Mouse (Mus musculus) cerebellum, postnatal 36 days (tissue): Measurements from ENCODE around the gene Meis3.

Source experiments
- DNase-seq, 2 experiments: peaks; one replicate each; pipeline ENCODE4 v3.0.0; 2021 to 2022; ENCODE audit warnings: mixed read lengths in 2 of 2

Gene Meis3

GRCm38 (mm10) chr7:16213986-16214385 is 39.1 kb downstream of the Meis3 start:
- no peak for DNase-seq

- peak; percentile 97 for DNase-seq
Measured at GRCm38 (mm10) chr7:16221582-16222272, 46.8 kb downstream of the Meis3 start, which contains the start of gene Dhx34. TSS of gene Dhx34 (minus strand) at chr7:16222037.

GRCm38 (mm10) chr7:16229869-16230268 is 55.0 kb downstream of the Meis3 start:
- DNase-seq: no peak
